Mouse (Mus musculus) embryo, embryonic 11 days (tissue): ENCODE measurements around the gene Hoxb3.

Source experiments
- DNase-seq: peaks from one replicate; pipeline ENCODE4 v3.0.0-alpha.2; 2015

Gene Hoxb3

DNA sequence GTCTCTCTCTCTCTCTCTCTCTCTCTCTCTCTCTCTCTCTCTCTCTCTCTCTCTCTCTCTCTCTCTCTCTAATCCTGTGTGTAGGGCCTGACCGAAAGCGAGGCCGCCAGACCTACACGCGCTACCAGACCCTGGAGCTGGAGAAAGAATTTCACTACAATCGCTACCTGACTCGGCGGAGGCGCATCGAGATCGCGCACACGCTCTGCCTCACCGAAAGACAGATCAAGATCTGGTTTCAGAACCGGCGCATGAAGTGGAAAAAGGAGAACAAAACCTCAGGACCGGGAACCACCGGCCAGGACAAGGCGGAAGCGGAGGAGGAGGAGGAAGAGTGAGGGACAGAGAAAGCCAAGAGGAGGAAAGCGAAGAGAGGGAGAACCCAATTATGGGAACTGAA, 33.8 kb upstream of the Hoxb3 start:
- DNase-seq: no peak

- DNase-seq: no peak
These were observed 33.3 kb upstream of the Hoxb3 start for GRCm38 (mm10) chr11:96289837-96290236.

DNA sequence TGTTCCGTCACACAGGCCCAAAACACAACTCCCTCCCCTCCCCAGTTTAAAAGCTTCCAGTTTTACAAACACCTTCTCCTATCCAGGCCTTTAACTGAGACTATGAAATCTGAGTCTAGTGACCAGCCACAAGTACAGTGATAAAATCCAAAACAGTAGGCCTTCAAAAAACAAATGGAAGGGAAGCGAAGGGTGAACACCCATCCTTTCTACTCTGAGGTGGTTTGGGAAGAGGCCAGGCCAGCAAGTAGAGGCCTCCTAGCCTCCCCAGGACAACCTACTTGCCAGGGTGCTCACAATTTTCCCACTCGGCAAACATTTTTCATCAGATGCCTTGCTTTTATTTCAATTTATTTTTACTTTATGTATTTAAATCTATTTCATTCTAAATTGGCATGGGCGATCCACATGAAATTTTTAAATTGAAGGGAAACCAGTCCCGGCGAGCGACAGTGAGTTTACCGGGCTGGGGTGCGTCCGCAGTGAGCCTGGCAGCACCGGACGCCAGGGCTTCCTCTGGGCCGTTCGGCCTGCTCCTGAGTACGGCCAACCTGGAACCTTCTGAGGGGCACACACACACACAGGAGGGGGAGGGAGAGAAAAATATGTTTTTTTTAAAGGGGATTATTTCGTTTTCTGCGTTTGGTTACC, 32.3 kb upstream of the Hoxb3 start:
- DNase-seq: no peak

GRCm38 (mm10) chr11:96291681-96292564, 31.2 kb upstream of the Hoxb3 start, which contains the start of gene Hoxb6:
Gene Hoxb6, plus strand, starts transcription at chr11:96292476.
- DNase-seq: peak; percentile 74

DNA sequence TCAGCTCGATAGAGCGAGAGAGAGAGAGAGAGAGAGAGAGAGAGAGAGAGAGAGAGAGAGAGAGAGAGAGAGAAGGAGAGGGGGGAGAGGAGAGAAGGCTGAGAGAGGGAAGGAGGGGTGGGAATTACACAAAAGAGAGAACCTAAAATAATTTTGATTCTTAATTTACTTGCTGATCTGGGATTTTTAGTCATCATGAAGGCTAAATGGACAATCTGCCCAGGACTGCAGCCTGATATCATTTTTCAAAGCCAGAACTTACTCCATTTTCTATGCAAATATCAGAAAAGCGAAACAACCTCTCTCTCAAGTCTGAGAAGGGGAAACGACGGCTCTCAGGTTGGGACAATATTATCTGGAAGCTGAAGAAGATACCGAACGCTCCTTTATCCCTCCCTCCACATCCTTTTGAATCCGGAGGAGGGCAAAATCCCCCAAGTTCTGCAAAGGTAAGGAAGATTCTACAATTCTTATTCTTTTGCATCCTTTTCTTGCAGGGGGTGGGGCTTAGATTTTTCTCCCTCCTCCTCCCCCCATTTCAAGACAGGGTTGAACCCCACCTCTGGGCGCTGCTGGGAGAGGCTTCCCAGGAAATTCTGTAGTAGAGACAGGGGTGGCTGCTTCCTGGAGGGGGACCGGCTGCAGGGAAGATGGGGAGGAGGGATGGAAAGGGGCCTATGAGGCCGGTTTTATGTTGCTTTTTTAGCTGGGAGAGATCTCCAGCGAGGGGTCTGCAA, 30.4 kb upstream of the Hoxb3 start:
- no peak for DNase-seq

- no peak for DNase-seq
These were observed 29.7 kb upstream of the Hoxb3 start for GRCm38 (mm10) chr11:96293302-96293921.

DNA sequence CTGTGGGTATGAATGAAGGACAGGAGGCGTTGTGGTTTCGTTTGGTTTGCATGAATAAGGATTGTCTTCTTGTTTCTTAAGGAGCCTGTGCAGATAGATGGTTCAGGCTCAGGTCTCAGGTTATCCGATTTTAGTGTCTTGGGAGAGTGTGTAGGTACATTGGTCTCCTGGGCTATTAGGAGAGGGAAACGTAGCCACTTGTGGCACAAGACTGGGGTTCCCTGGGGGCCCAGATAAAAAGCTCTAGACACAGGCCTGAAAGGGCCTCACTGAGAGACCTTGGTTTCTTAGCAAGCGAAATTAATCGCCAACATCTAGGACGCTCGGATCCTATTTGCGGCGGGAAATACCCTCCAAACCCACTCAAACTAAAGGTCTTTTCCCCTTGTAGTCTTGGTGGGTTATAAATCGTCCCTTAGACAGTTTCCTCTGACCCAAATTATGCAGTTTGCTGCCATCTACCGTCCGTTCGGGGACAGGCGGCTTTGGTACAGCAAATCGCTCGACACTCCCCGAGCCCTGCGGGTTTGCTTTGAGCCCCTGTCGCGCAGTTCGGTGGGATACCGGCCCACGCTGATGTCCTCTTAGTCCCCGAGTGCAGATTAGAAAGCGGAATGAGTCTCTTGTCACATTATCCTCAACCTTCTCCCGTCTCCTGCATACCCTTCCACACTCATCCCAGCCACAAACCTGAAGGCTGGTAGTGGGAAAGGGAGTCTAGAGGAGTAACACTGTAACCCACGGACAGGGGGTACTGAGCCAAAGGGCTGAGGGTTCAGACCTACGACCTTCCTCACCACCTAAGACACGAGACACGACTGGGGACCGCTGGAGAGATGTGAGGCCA, 28.7 kb upstream of the Hoxb3 start:
- DNase-seq: peak; percentile 91

DNA sequence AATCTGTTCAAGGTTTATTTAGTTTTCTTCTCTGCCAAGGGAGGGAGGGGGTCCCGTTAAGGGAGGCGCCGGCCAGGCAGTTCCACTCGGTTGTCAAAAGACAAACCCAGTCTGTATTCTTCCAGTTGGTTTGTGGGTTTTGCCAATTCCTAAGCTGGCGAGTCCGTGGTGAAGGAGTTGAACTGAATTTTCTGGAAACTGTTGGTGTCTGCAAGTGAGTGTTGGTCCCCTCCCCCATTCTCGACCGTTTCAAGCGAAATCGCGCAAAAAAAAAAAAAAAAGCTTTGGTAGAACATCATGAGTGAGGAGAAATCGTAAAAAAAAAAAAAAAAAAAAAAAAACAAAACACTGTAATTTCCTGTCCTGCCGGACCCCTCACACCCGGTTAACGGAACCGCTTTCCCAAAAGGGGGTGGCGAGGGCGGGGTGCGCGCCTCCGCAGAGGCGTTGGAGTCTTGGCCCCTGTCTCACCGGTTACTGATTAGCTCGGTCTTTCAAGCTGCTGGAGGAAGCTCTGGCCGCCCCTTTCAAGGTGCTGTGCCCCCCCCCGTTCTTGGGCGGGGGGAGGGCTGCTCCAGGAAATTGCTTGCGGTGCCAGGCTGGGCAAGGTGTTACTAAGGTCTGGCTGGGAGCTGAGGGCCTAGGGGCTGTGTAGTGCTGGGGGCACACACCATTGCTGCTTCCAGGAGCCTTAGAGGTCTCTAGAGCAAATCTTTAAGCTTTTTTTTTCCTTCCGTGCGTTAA, 27.9 kb upstream of the Hoxb3 start:
- DNase-seq: no peak

DNA sequence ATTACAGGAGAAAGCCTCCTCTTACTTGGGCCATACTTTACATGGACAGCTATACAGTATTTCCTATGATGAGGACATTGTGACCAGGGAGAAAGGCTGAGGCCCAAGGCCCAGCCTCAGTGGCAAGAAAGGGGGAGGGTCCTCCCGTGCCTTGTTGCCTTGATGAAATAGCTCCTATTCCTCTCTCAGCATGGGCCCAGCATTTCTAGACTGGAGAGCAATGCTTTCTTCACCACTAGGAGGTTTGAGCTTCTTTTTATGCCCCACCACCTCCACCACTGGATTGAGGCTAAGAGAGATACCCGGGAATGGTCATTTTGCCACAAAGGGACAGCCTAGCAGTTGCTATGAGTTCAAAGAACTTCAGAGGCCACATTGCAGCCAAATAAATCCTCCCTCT, 26.1 kb upstream of the Hoxb3 start:
- no peak for DNase-seq

GRCm38 (mm10) chr11:96297428-96297827, 25.7 kb upstream of the Hoxb3 start:
- no peak for DNase-seq

- DNase-seq: no peak
These were observed 25.0 kb upstream of the Hoxb3 start for GRCm38 (mm10) chr11:96297968-96298635.

- no peak for DNase-seq
These were observed 24.0 kb upstream of the Hoxb3 start for GRCm38 (mm10) chr11:96298895-96299667.

DNA sequence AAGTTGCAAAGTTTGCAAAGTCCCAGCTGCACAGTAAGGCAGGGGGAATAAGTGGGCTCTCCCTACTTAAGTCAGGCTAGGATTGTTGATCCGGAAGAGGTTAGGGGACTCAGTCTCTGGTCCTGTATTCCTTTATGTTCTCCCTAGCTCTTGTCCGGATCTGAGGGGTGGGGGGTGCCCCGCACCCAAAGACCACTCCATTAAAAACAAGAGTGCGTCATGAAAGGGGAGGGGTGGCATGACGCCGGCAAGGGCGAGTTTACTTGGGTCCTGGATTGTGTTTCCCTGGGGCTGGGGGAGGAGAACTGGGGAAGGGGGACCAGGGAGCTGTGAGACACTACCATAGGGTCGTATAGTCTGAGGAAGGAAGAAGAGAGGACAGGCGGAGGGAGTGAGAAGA, 23.3 kb upstream of the Hoxb3 start:
- DNase-seq: no peak

DNA sequence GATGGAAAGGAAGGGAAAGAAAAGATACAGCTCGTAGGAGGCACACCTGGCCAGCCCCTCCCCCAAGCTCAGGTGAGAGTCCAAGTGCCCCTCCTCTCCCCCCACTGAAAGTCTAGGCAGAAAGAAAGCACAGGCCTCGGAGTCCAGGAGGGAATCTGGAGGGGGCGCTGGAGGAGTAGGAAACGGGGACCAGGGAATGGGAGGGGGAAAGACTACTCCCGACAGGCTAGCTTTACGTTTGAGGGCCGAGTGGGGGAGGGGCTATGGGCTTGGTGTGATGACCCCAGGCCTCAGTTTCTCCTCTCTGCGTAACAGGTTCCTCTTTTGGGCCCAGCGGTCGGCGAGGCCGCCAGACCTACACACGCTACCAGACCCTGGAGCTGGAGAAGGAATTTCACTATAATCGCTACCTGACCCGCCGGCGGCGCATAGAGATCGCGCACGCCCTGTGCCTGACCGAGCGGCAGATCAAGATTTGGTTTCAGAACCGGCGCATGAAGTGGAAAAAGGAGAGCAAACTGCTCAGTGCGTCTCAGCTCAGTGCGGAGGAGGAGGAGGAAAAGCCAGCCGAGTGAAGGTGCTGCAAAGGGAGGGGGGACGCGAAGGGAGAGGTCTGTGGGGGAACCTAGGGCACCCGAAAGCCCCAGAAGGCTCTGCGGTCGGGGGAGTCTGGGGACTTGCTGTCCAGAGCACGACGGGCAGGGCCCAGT, 22.6 kb upstream of the Hoxb3 start:
- peak; percentile 72 for DNase-seq

GRCm38 (mm10) chr11:96301064-96301431, 22.1 kb upstream of the Hoxb3 start:
- DNase-seq: no peak

DNA sequence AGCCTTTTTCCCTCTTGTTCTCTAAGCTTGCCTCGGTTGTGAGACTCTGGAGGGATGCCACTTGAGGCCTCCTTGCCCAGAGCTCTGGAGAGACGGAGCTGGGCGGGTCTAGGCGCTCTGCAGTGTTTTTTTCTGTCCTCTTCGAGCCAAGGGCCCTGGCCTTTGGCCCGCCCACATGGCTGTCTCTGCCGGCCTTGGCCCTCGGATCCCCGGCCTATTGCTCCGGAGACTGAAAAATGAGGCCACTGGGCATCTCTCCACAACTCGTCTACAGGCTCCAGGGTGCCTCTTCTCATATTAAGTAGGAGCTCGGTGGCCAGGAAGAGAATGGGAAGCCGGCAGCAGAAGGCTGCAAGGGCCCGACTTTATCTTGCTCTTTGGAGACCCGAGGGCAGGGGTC, 21.3 kb upstream of the Hoxb3 start:
- no peak for DNase-seq

GRCm38 (mm10) chr11:96302381-96303150, 20.6 kb upstream of the Hoxb3 start:
- no peak for DNase-seq
